Mouse (Mus musculus) MEL (cell line): ENCODE measurements around the gene H13.

Experiments used
- CTCF ChIP-seq, 3 experiments: IDR thresholded peaks in 2 of 3; conservative IDR thresholded peaks in 1 of 3; 2 replicates each; pipeline ENCODE4 v1.5.1; 2011 to 2012; ENCODE audit warnings: low read length in 3 of 3, low read depth in 2 of 3, mild to moderate bottlenecking in 2 of 3, improper control_type of control experiment in 1 of 3, inconsistent platforms in 1 of 3, mixed read lengths in 1 of 3, moderate library complexity in 1 of 3; ENCODE audit not compliant: control insufficient read depth in 1 of 3, insufficient read depth in 1 of 3, poor library complexity in 1 of 3, severe bottlenecking in 1 of 3
- E2F4 ChIP-seq: IDR thresholded peaks from 2 replicates; pipeline ENCODE4 v1.6.1; 2011; ENCODE audit warnings: low read depth, low read length, improper control_type of control experiment, borderline replicate concordance
- ETS1 ChIP-seq: IDR thresholded peaks from 2 replicates; pipeline ENCODE4 v1.6.1; 2012; ENCODE audit warnings: low read depth, mild to moderate bottlenecking, inconsistent platforms, low read length, improper control_type of control experiment, moderate library complexity
- HCFC1 ChIP-seq: IDR thresholded peaks from 2 replicates; pipeline ENCODE4 v1.6.1; 2012; ENCODE audit warnings: low read depth, mild to moderate bottlenecking, inconsistent platforms, low read length, improper control_type of control experiment, moderate library complexity
- JUND ChIP-seq: IDR thresholded peaks from 2 replicates; pipeline ENCODE4 v1.6.1; 2011; ENCODE audit warnings: low read depth, mild to moderate bottlenecking, improper control_type of control experiment, low read length
- MAX ChIP-seq: IDR thresholded peaks from 2 replicates; pipeline ENCODE4 v1.6.1; 2011; ENCODE audit warnings: low read length, improper control_type of control experiment
- POLR2AphosphoS2 ChIP-seq: IDR thresholded peaks from 2 replicates; pipeline ENCODE4 v1.6.1; 2011; ENCODE audit warnings: low read length, improper control_type of control experiment
- SIN3A ChIP-seq: IDR thresholded peaks from 2 replicates; pipeline ENCODE4 v1.6.1; 2012; ENCODE audit warnings: low read length, improper control_type of control experiment, inconsistent platforms

DNA sequence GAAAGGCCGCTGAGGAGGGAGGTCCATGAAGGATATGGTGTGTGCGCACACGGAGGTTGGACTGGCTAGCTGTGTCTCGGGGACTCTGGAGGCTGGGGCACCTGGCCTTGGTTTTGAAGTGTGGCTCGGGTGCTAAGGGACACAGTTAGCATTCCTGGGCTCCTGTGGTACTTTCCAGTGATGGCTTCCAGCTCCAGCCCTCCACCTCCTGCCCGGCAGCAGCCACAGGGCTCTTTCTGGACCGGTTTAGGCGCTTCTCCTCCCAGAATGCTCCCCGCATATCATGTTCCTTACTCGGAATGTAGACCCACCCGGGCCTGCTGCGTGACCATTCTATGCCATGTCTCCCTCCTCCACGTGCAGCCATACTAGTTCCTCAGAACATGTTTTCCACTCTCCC lies 24.5 kb downstream of the H13 start:
- no peak for TF ChIP-seq SIN3A
- no peak for TF ChIP-seq POLR2AphosphoS2
- TF ChIP-seq CTCF (IDR thresholded peaks at IDR 0.05 in 2 of 3, conservative IDR thresholded peaks at IDR 0.05 in 1 of 3; ENCODE audit: control insufficient read depth in 1 of 3, insufficient read depth in 1 of 3, low read depth in 2 of 3, low read length in 3 of 3, poor library complexity in 1 of 3, severe bottlenecking in 1 of 3): no peak
- no peak for TF ChIP-seq HCFC1
- TF ChIP-seq E2F4: no peak
- no peak for TF ChIP-seq ETS1
- no peak for TF ChIP-seq JUND
- no peak for TF ChIP-seq MAX
